Mouse (Mus musculus) activated CD4-positive, CD25-positive, alpha-beta regulatory T cell, adult 4 months (primary cell): ENCODE data around the gene Mettl18. TPM values are rescaled to one million over a fixed set of nuclear protein-coding genes. Genes with fewer than 3 reads are reported as not detected.
"Not testable (repeated sequence)": the region's sequence is repeated elsewhere in the genome, so short reads cannot be mapped to it uniquely, and the experiment has no call there.

Experiments used
- ATAC-seq: one replicate; pipeline ENCODE4 v1.8.0; 2017
- polyA plus RNA-seq, 2 experiments: library from polyadenylated mRNA; unstranded; fragments of 100-300 nt; shearing (Covaris generic); gene quantifications; one replicate each; pipeline ENCODE4 v1.2.1; 2017

Gene Mettl18
- polyA plus RNA-seq, result 10 to 100 TPM; 15.8 to 19.6 TPM

- ATAC-seq, result peak; percentile 92
Observed at GRCm38 (mm10) chr1:163994721-163995608, at the start of gene Mettl18, which contains the start of gene BC055324. Mettl18 (plus strand) TSS chr1:163994889. BC055324 (minus strand) TSS chr1:163994796.

GRCm38 (mm10) chr1:163953396-163953795 lies 41.3 kb upstream of the Mettl18 start:
- ATAC-seq, result no peak

DNA sequence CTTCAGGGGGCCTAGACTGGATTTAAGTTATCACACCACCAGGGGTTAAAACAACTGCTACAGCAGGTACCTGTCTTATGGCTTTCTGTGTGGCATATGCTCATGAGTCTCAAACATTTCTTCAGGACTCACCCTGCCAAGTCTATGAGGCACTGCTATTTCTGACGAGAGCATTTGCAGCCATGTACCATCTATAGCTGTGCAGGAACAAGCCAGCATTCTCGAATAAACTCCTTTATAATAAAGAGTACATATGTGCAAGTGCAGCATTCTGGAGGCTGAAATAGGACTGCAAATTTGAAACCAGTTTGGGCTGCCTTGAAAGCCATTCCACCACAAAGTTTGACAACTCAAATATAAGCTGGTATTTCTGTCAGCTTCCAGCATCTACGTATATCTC lies 36.7 kb upstream of the Mettl18 start:
- no peak for ATAC-seq

DNA sequence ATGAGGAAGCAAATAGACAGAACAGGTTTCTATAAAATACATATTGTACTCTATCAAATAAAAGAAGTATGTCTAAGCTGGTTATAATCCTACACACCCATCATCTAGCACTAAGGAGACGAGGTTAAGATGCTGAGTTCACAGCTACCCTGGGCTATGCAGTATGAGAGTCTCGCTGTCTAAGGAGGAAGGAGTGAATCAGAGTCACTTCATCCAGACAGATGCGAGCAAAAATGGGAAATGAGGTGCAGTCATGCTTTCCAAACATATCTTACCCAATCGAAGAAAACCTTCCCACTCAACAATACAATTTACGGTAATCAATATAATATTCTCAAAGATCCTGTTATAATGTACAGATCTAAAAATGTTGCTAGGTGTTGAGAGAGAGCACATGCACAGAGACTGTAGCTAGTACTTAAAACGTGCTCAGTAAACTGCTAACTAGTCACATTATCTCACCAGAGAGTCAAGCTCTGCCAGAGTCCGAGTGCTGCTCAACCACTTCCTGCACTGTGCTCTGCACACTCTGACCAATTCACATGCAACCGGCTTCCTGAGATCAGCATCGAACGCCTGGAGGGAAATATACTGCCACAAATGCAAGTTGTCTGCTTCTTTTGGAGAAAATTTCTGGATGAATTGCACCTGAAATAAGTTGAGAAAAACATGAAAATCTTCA lies 30.5 kb upstream of the Mettl18 start:
- no peak for ATAC-seq

DNA sequence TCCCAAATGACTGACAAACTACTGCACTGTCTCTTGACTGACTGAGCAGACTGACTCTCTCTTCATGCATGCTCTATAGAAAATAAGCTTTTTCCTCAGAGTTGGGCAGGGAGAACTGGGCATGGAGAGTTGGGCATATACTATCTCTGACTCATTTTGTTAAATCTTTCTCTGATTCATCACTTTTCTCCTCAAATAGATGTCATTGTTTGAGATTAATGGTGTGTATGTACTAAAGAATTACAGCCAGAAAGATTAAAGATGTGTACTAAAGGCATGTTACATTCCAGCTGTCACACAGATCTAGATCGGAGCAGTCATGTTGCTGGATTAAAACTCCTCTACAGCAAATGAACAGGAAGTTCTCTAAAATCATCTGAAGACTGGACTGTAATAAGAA lies 20.2 kb upstream of the Mettl18 start:
- no peak for ATAC-seq

DNA sequence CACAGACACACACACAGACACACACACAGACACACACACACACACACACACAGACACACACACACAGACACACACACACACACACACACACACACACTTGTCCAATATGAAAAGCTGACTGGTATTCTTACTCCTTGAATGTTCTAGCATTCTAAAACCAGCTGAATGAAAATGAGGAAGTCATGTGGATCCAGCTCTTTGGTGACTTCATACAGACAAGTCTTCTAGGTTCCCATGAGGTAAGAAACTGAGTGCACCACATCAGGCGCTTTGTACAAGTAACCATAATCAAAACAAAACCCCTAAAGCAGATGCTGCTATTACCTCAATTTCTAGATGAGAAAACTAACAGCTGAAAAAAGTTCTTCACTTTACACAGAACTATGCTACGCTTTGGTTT lies 19.6 kb upstream of the Mettl18 start:
- no peak for ATAC-seq

DNA sequence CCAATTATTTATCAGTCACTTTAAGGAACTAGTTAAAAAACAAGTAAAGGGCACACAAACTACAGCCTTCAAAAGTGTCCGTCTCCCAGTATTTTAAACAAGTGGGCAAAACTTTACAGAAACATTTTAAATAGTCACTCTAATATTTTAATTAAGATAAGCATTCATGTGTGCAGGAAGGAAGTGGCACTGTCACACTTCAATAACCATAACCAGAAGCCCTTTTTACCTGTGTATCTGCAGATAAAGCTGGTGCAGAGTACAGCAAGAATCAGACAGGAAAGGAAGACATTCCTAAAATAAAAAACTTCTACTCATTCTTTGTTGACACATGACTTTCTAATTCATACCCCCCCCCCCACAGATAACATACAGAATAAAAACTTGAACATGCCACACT lies 18.2 kb upstream of the Mettl18 start:
- no peak for ATAC-seq

GRCm38 (mm10) chr1:163992371-163992770 lies 2.3 kb upstream of the Mettl18 start:
- ATAC-seq, result no peak

- ATAC-seq, result peak; percentile 48
Observed at GRCm38 (mm10) chr1:163994173-163994720, 442 bp upstream of the Mettl18 start.

DNA sequence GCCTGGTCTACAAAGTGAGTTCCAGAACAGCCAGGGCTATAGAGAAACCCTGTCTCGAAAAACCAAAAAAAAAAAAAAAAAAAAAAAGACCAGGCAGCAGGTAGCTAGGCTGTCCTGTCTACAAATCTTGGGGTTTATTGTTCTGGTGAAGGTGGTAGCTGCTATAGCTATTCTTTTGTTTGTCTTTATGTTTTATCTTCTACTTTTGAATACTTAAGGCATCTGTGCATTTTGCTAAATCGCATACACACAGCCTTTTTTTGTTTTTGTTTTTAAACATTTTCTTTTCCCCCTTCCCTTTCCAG lies 872 bp downstream of the Mettl18 start:
- no peak for ATAC-seq

GRCm38 (mm10) chr1:164001831-164002452 lies 7.3 kb downstream of the Mettl18 start:
- no peak for ATAC-seq

- no peak for ATAC-seq
Observed at GRCm38 (mm10) chr1:164004311-164004710, 9.6 kb downstream of the Mettl18 start.

DNA sequence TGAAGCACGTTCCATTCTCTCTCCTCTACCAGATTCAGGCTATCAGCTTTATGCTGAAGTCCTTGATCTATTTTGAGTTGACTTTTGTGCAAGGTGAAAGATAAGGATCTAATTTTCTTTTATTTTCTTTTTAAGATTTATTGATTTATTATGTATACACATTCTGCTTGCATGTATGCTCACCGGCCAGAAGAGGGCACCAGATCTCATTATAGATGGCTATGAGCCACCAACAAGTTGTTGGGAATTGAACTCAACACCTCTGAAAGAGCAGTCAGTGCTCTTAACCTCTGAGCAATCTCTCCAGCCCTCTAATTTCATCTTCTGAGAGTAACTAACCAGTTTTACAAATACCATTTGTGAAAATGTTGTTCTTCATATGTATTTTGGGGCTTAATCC lies 14.5 kb downstream of the Mettl18 start:
- peak; percentile 85 for ATAC-seq

DNA sequence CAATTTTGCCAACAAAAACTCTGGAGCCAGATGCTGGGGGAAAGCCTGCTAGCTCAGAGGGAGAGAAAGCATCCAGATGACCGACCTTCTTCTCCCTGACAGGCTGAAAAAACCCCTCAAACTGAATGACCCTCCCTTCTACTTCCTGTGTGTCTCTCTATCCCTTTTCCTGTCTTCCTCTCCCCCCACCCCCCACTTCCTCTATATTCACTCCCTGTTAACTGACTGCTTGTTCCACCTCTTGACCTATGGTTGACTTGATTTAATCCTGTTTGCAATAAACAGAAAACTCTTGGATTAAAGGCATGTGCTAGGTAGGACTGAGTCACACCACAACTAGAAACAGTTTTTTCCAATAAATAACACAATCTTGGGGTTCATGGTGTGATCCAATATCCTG lies 19.9 kb downstream of the Mettl18 start:
- ATAC-seq, result no peak

GRCm38 (mm10) chr1:164018221-164018896 lies 23.7 kb downstream of the Mettl18 start:
- ATAC-seq, result no peak

DNA sequence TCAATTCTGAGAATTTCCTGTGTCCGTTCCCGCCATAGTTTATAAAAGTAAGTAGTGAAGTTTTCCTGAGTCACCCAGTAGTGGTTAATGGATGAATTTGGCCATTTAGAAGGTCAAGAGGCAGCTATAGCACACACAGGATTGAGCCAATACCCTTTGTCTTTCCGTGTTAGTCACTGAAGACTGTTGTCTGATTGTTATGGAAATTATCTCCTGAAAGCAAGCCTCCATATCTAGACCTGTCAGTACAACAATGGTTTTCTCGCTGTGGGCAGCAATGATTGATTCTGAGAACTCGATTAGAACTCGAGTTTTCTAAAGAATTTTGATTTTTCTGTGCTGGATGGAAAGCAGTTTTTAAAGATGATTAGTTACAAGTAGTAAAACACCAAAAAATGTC lies 25.1 kb downstream of the Mettl18 start:
- no peak for ATAC-seq

DNA sequence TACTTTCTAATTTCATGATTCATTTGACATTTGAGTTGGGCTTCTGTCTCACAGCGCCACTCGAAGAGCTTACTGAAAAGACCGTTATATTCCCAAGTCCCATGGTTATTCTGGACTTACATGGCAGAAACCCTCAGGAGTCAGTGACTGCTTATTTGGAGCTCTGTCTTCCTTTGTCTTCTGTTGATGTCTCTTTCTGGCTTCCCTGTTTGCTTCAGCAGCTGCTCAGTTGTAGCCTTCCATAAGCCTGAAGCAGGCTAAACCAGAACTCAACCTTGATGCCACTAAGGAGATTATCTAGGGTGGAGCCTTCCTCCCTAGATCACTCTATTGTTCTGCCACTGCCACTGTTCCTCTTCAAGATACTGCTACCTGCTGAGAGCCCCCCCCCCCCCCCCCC lies 26.1 kb downstream of the Mettl18 start:
- ATAC-seq, result not testable (repeated sequence)

DNA sequence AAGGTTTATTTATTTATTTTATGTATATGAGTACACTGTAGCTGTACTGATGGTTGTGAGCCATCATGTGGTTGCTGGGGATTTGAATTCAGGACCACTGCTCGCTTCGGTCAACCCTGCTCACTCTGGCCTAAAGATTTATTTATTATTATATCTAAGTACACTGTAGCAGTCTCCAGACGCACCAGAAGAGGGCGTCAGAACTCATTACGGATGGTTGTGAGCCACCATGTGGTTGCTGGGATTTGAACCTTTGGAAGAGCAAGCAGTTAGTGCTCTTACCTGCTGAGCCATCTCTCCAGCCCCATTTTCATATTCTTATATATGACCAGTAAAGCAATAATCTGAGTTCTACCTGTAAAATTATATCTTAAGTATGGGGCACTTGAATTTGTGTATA lies 27.4 kb downstream of the Mettl18 start:
- not testable (repeated sequence) for ATAC-seq

DNA sequence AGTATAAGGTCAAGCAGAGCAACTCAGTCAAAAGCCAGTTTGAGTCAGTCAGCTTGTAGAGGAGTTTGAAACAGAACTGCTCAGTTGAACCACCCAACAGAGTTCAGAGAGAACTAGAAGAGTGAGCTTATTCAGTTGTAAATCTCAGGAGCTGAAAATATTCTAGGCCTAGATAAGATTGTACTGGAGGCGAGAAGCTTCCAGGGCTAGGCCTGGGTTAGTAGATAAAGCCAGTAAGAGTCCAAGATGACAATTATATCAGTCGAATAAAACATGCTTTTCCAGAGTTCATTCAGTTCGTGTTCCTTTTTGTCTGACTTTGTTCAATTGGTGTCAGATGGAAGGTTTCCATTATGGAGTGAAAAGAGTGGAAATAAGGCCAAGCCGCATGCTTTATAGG lies 31.0 kb downstream of the Mettl18 start:
- ATAC-seq, result no peak

GRCm38 (mm10) chr1:164027416-164027815 lies 32.7 kb downstream of the Mettl18 start:
- ATAC-seq, result no peak

- ATAC-seq, result no peak
Observed at GRCm38 (mm10) chr1:164040385-164041135, 45.9 kb downstream of the Mettl18 start.

GRCm38 (mm10) chr1:164043549-164043948 lies 48.9 kb downstream of the Mettl18 start:
- no peak for ATAC-seq
